Mouse (Mus musculus) layer of hippocampus, postnatal 14 days (tissue): ENCODE data around the gene Palm. TPM values are rescaled to one million over a fixed set of nuclear protein-coding genes. Genes with fewer than 3 reads are reported as not detected.

Experiments
- microRNA-seq, 2 experiments: library from miRNA; unstranded; fragments of <30 nt; microRNA quantifications; one replicate each; pipeline ENCODE4 v1.2.0; 2021
- total RNA-seq, 2 experiments: library from RNA; stranded (reverse); gene quantifications; 2 replicates each; pipeline ENCODE4 v1.2.3; 2021

The Palm gene
- total RNA-seq, 2 experiments from 2014 or later, result 356 to 379 TPM

Small RNA genes within 50 kb of the gene (microRNA-seq; reads per million reads assigned to microRNA genes)
- gene Mir6910, result 0 to 0.28 reads per million in 2 experiments

Other genes starting within 250 kb of the Palm start
- 10 to 100 TPM; 51.5 to 52.8 TPM for gene Mier2, start 238.4 kb upstream of the Palm start, total RNA-seq
- not detected for gene Theg, start 206.2 kb upstream of the Palm start, total RNA-seq
- 1 to 10 TPM; 6.5 to 8.3 TPM for gene C2cd4c, start 179.5 kb upstream of the Palm start, total RNA-seq
- gene Shc2, start 155.7 kb upstream of the Palm start, total RNA-seq, result 10 to 100 TPM; 42.7 to 44.5 TPM
- gene Odf3l2, start 147.8 kb upstream of the Palm start, total RNA-seq, result under 1 TPM; 0.52 to 0.53 TPM
- under 1 TPM in 1 of 2 experiments, not detected in 1; 0.37 TPM for gene Madcam1, start 129.0 kb upstream of the Palm start, total RNA-seq
- gene Tpgs1, start 124.2 kb upstream of the Palm start, total RNA-seq, result 10 to 100 TPM; 72.3 to 73.2 TPM
- gene Cdc34, start 111.4 kb upstream of the Palm start, total RNA-seq, result 10 to 100 TPM; 60.9 to 68.5 TPM
- 1 to 10 TPM; 1.7 to 1.9 TPM for gene Gzmm, start 104.6 kb upstream of the Palm start, total RNA-seq
- gene Bsg, start 89.1 kb upstream of the Palm start, total RNA-seq, result 100 to 1,000 TPM; 695 to 807 TPM
- 10 to 100 TPM; 89.2 to 96.6 TPM for gene Hcn2, start 76.9 kb upstream of the Palm start, total RNA-seq
- gene Polrmt, start 47.0 kb upstream of the Palm start, total RNA-seq, result 10 to 100 TPM; 45.3 to 49.0 TPM
- gene Fgf22, start 38.5 kb upstream of the Palm start, total RNA-seq, result 1 to 10 TPM in 1 of 2 experiments, under 1 TPM in 1; 0.88 to 1.7 TPM
- gene Rnf126, start 26.6 kb upstream of the Palm start, total RNA-seq, result 10 to 100 TPM; 86.1 to 90.5 TPM
- 1 to 10 TPM; 1.2 to 2.4 TPM for gene Fstl3, start 16.3 kb upstream of the Palm start, total RNA-seq
- under 1 TPM in 1 of 2 experiments, not detected in 1; 0.16 TPM for gene Prss57, start 2.6 kb upstream of the Palm start, total RNA-seq
- gene Misp, start 27.4 kb downstream of the Palm start, total RNA-seq, result under 1 TPM; 0.26 to 0.53 TPM
- gene Ptbp1, start 60.9 kb downstream of the Palm start, total RNA-seq, result 10 to 100 TPM; 62.9 to 70.2 TPM
- 1 to 10 TPM; 2.3 to 3.0 TPM for gene Prtn3, start 80.9 kb downstream of the Palm start, total RNA-seq
- 10 to 100 TPM; 53.5 to 57.7 TPM for gene Plppr3, start 81.1 kb downstream of the Palm start, total RNA-seq
- not detected for gene Elane, start 92.7 kb downstream of the Palm start, total RNA-seq
- gene Cfd, start 97.3 kb downstream of the Palm start, total RNA-seq, result not detected
- gene Med16, start 115.4 kb downstream of the Palm start, total RNA-seq, result 10 to 100 TPM; 48.8 to 51.9 TPM
- gene Gm26602, start 117.3 kb downstream of the Palm start, total RNA-seq, result not detected
- 1 to 10 TPM; 5.0 to 8.9 TPM for gene Kiss1r, start 123.4 kb downstream of the Palm start, total RNA-seq
- gene R3hdm4, start 127.6 kb downstream of the Palm start, total RNA-seq, result 100 to 1,000 TPM; 424 to 430 TPM
- gene Arid3a, start 133.5 kb downstream of the Palm start, total RNA-seq, result 1 to 10 TPM; 4.5 to 6.4 TPM
- gene Wdr18, start 166.6 kb downstream of the Palm start, total RNA-seq, result 10 to 100 TPM; 35.5 to 40.8 TPM
- gene Grin3b, start 177.1 kb downstream of the Palm start, total RNA-seq, result under 1 TPM; 0.12 to 0.21 TPM
- gene Tmem259, start 190.8 kb downstream of the Palm start, total RNA-seq, result 100 to 1,000 TPM; 135 to 144 TPM
- gene Cnn2, start 195.0 kb downstream of the Palm start, total RNA-seq, result 1 to 10 TPM; 7.5 to 9.3 TPM
- gene Abca7, start 202.9 kb downstream of the Palm start, total RNA-seq, result 10 to 100 TPM in 1 of 2 experiments, 1 to 10 TPM in 1; 9.8 to 10.5 TPM
- gene Arhgap45, start 223.1 kb downstream of the Palm start, total RNA-seq, result 1 to 10 TPM; 3.8 to 3.9 TPM
- 10 to 100 TPM; 74.1 to 74.3 TPM for gene Polr2e, start 246.2 kb downstream of the Palm start, total RNA-seq